Mouse (Mus musculus): ENCODE measurements around the gene Pxdc1. TPM values are rescaled to one million over a fixed set of nuclear protein-coding genes. Genes with fewer than 3 reads are reported as not detected.

The Pxdc1 gene
- polyA plus RNA-seq, 1 experiment = 13.8 TPM

- H3K4me3 ChIP-seq = no peak overlapping the region
- H3K4me2 ChIP-seq (ENCODE audit: low read depth) = peak overlapping the region; percentile 35
- no peaks in the 10 kb centered on the region for H3K36me3 ChIP-seq (ENCODE audit: control insufficient read depth, insufficient read depth)
- no peaks in the 10 kb centered on the region for H3K27me3 ChIP-seq (ENCODE audit: control insufficient read depth, insufficient read depth, insufficient read length)
- TF ChIP-seq CEBPB (IDR thresholded peaks at IDR 0.05; ENCODE audit: insufficient read depth, poor library complexity, severe bottlenecking) (no peak), POLR2A (IDR thresholded peaks at IDR 0.05; ENCODE audit: insufficient read length, low read depth) (no peak), REST (IDR thresholded peaks at IDR 0.05; ENCODE audit: insufficient read depth, insufficient read length) (no peak), MYOD1 (IDR thresholded peaks at IDR 0.05; ENCODE audit: control insufficient read depth in 1 of 3, insufficient read length in 2 of 3, low read depth in 2 of 3) (no peak), SRF (IDR thresholded peaks at IDR 0.05; ENCODE audit: control insufficient read depth, insufficient read length, low read depth) (no peak), MYOG (IDR thresholded peaks at IDR 0.05; ENCODE audit: control insufficient read depth in 1 of 3, insufficient read depth in 1 of 3, insufficient read length in 2 of 3, low read depth in 2 of 3) (no peak), USF1 (IDR thresholded peaks at IDR 0.05; ENCODE audit: low read depth) (no peak), TCF12 (IDR thresholded peaks at IDR 0.05; ENCODE audit: insufficient read depth, poor library complexity, severe bottlenecking) (no peak)
- H3ac ChIP-seq (ENCODE audit: control insufficient read depth, insufficient read length) = no peak overlapping the region
- no peaks in the 10 kb centered on the region for H3K79me2 ChIP-seq (ENCODE audit: control insufficient read depth, insufficient read depth)
Observed at GRCm38 (mm10) chr13:34676507-34676906, 23.2 kb upstream of the Pxdc1 start.

- Histone ChIP-seq H3ac (ENCODE audit: control insufficient read depth, insufficient read length) (no peak overlapping the region), H3K36me3 (ENCODE audit: control insufficient read depth, insufficient read depth) (no peaks in the 10 kb centered on the region), H3K79me2 (ENCODE audit: control insufficient read depth, insufficient read depth) (no peaks in the 10 kb centered on the region), H3K4me2 (ENCODE audit: low read depth) (peak overlapping the region; percentile 7), H3K4me3 (no peak overlapping the region), H3K27me3 (ENCODE audit: control insufficient read depth, insufficient read depth, insufficient read length) (no peaks in the 10 kb centered on the region)
- TF ChIP-seq USF1 (IDR thresholded peaks at IDR 0.05; ENCODE audit: low read depth) = no peak
- no peak for TF ChIP-seq POLR2AphosphoS2 (IDR thresholded peaks at IDR 0.05; ENCODE audit: insufficient read length, low read depth)
- TF ChIP-seq SRF (IDR thresholded peaks at IDR 0.05; ENCODE audit: control insufficient read depth, insufficient read length, low read depth) = no peak
- no peak for TF ChIP-seq TCF3 (IDR thresholded peaks at IDR 0.05; ENCODE audit: insufficient read length, low read depth)
- TF ChIP-seq POLR2A (IDR thresholded peaks at IDR 0.05; ENCODE audit: insufficient read length, low read depth) = no peak
- no peak for TF ChIP-seq MAX (IDR thresholded peaks at IDR 0.05; ENCODE audit: low read depth)
- TF ChIP-seq E2F4 (IDR thresholded peaks at IDR 0.05; ENCODE audit: insufficient read depth) = no peak
- no peak for TF ChIP-seq MYOG (IDR thresholded peaks at IDR 0.05; ENCODE audit: control insufficient read depth in 1 of 3, insufficient read depth in 1 of 3, insufficient read length in 2 of 3, low read depth in 2 of 3)
- TF ChIP-seq REST (IDR thresholded peaks at IDR 0.05; ENCODE audit: insufficient read depth, insufficient read length) = no peak
- no peak for TF ChIP-seq CEBPB (IDR thresholded peaks at IDR 0.05; ENCODE audit: insufficient read depth, poor library complexity, severe bottlenecking)
- no peak for TF ChIP-seq MYOD1 (IDR thresholded peaks at IDR 0.05; ENCODE audit: control insufficient read depth in 1 of 3, insufficient read length in 2 of 3, low read depth in 2 of 3)
- TF ChIP-seq TCF12 (IDR thresholded peaks at IDR 0.05; ENCODE audit: insufficient read depth, poor library complexity, severe bottlenecking) = no peak
Observed at GRCm38 (mm10) chr13:34675847-34676383, 22.6 kb upstream of the Pxdc1 start.

- Histone ChIP-seq H3K27me3 (ENCODE audit: control insufficient read depth, insufficient read depth, insufficient read length) (no peaks in the 10 kb centered on the region), H3K4me3 (no peak overlapping the region), H3K79me2 (ENCODE audit: control insufficient read depth, insufficient read depth) (no peaks in the 10 kb centered on the region), H3K36me3 (ENCODE audit: control insufficient read depth, insufficient read depth) (no peaks in the 10 kb centered on the region), H3K4me2 (ENCODE audit: low read depth) (no peak overlapping the region), H3ac (ENCODE audit: control insufficient read depth, insufficient read length) (no peak overlapping the region)
- TF ChIP-seq SRF (IDR thresholded peaks at IDR 0.05; ENCODE audit: control insufficient read depth, insufficient read length, low read depth) = no peak
- no peak for TF ChIP-seq TCF12 (IDR thresholded peaks at IDR 0.05; ENCODE audit: insufficient read depth, poor library complexity, severe bottlenecking)
- TF ChIP-seq MYOD1 (IDR thresholded peaks at IDR 0.05; ENCODE audit: control insufficient read depth in 1 of 3, insufficient read length in 2 of 3, low read depth in 2 of 3) = no peak
- TF ChIP-seq E2F4 (IDR thresholded peaks at IDR 0.05; ENCODE audit: insufficient read depth) = no peak
- TF ChIP-seq MAX (IDR thresholded peaks at IDR 0.05; ENCODE audit: low read depth) = no peak
- TF ChIP-seq CEBPB (IDR thresholded peaks at IDR 0.05; ENCODE audit: insufficient read depth, poor library complexity, severe bottlenecking) = no peak
- TF ChIP-seq MYOG (IDR thresholded peaks at IDR 0.05; ENCODE audit: control insufficient read depth in 1 of 3, insufficient read depth in 1 of 3, insufficient read length in 2 of 3, low read depth in 2 of 3) = no peak
- no peak for TF ChIP-seq USF1 (IDR thresholded peaks at IDR 0.05; ENCODE audit: low read depth)
- TF ChIP-seq TCF3 (IDR thresholded peaks at IDR 0.05; ENCODE audit: insufficient read length, low read depth) = no peak
- TF ChIP-seq REST (IDR thresholded peaks at IDR 0.05; ENCODE audit: insufficient read depth, insufficient read length) = no peak
- TF ChIP-seq POLR2AphosphoS2 (IDR thresholded peaks at IDR 0.05; ENCODE audit: insufficient read length, low read depth) = no peak
- TF ChIP-seq POLR2A (IDR thresholded peaks at IDR 0.05; ENCODE audit: insufficient read length, low read depth) = no peak
Observed at GRCm38 (mm10) chr13:34673354-34673753, 20.1 kb upstream of the Pxdc1 start.

- Histone ChIP-seq H3K27me3 (ENCODE audit: control insufficient read depth, insufficient read depth, insufficient read length) (no peaks in the 10 kb centered on the region), H3K4me3 (no peak overlapping the region), H3K79me2 (ENCODE audit: control insufficient read depth, insufficient read depth) (no peaks in the 10 kb centered on the region), H3K36me3 (ENCODE audit: control insufficient read depth, insufficient read depth) (no peaks in the 10 kb centered on the region), H3K4me2 (ENCODE audit: low read depth) (no peak overlapping the region), H3ac (ENCODE audit: control insufficient read depth, insufficient read length) (no peak overlapping the region)
- TF ChIP-seq POLR2AphosphoS2 (IDR thresholded peaks at IDR 0.05; ENCODE audit: insufficient read length, low read depth) (no peak), SRF (IDR thresholded peaks at IDR 0.05; ENCODE audit: control insufficient read depth, insufficient read length, low read depth) (no peak), CEBPB (IDR thresholded peaks at IDR 0.05; ENCODE audit: insufficient read depth, poor library complexity, severe bottlenecking) (no peak), TCF3 (IDR thresholded peaks at IDR 0.05; ENCODE audit: insufficient read length, low read depth) (no peak), E2F4 (IDR thresholded peaks at IDR 0.05; ENCODE audit: insufficient read depth) (no peak), REST (IDR thresholded peaks at IDR 0.05; ENCODE audit: insufficient read depth, insufficient read length) (no peak), MAX (IDR thresholded peaks at IDR 0.05; ENCODE audit: low read depth) (no peak)
Observed at GRCm38 (mm10) chr13:34669919-34670865, 16.9 kb upstream of the Pxdc1 start.
